Mouse (Mus musculus) CH12.LX (cell line): ENCODE measurements at regions not wholly inside any gene's neighbourhood (a gene's known extent, or its start where the extent isn't known, plus 50 kb on each side); places are given as distances from the start of the nearest gene placed in this dataset.

Source experiments
- DNase-seq: peaks from one replicate; pipeline ENCODE4 v3.0.0-alpha.2; 2013; ENCODE audit errors: extremely low read depth
- H3K27ac ChIP-seq: 2 replicates; pipeline ENCODE4 v1.5.1; 2012; ENCODE audit warnings: low read depth, mild to moderate bottlenecking, control low read depth, moderate library complexity; ENCODE audit not compliant: insufficient read depth
- H3K27me3 ChIP-seq: replicated peaks from 2 replicates; pipeline ENCODE3; 2012; ENCODE audit warnings: inconsistent platforms
- H3K36me3 ChIP-seq, 2 experiments: replicated peaks in 1 of 2; 2 replicates each; pipeline versions ENCODE3 to v1.6.1; 2012; ENCODE audit warnings: inconsistent platforms in 1 of 2, low read length in 1 of 2, mild to moderate bottlenecking in 1 of 2, mixed read lengths in 1 of 2, moderate library complexity in 1 of 2; ENCODE audit not compliant: control insufficient read depth in 1 of 2, insufficient read depth in 1 of 2
- H3K4me1 ChIP-seq, 2 experiments: 2 replicates each; pipeline ENCODE4 v1.6.1; 2012; ENCODE audit warnings: inconsistent platforms in 1 of 2, moderate library complexity in 1 of 2; ENCODE audit not compliant: insufficient read depth in 2 of 2, control insufficient read depth in 1 of 2
- H3K4me2 ChIP-seq: 2 replicates; pipeline ENCODE4 v1.6.1; 2012; ENCODE audit warnings: low read depth, mild to moderate bottlenecking, control low read depth; ENCODE audit not compliant: poor library complexity, insufficient read depth, severe bottlenecking
- H3K4me3 ChIP-seq, 3 experiments: fragments of 150-350 bp in 1 of 3; sonication (generic) in 1 of 3; replicated peaks in 1 of 3; 2 replicates each; pipeline versions ENCODE3 to v1.5.1; 2011 to 2012; ENCODE audit warnings: low read depth in 2 of 3, low read length in 2 of 3, mild to moderate bottlenecking in 2 of 3, moderate library complexity in 2 of 3, control low read depth in 1 of 3, improper control_type of control experiment in 1 of 3, inconsistent platforms in 1 of 3, mixed read lengths in 1 of 3; ENCODE audit not compliant: poor library complexity in 1 of 3
- H3K79me2 ChIP-seq: replicated peaks from 2 replicates; pipeline ENCODE4 v1.6.1; 2012; ENCODE audit warnings: mild to moderate bottlenecking, moderate library complexity; ENCODE audit not compliant: control insufficient read depth, poor library complexity, insufficient read depth, severe bottlenecking; ENCODE audit errors: extremely low read depth
- H3K9ac ChIP-seq: 2 replicates; pipeline ENCODE4 v1.6.1; 2012; ENCODE audit warnings: low read depth, mild to moderate bottlenecking, control low read depth, moderate library complexity; ENCODE audit not compliant: insufficient read depth
- H3K9me3 ChIP-seq: replicated peaks from 2 replicates; pipeline ENCODE3; 2012; ENCODE audit warnings: low read length, inconsistent platforms, mixed read lengths
- BHLHE40 ChIP-seq: IDR thresholded peaks from 2 replicates; pipeline ENCODE4 v1.6.1; 2011; ENCODE audit warnings: mild to moderate bottlenecking, low read depth, low read length, improper control_type of control experiment
- CHD2 ChIP-seq: IDR thresholded peaks from 2 replicates; pipeline ENCODE4 v1.6.1; 2011; ENCODE audit warnings: low read length, improper control_type of control experiment
- CTCF ChIP-seq, 2 experiments: IDR thresholded peaks in 1 of 2; conservative IDR thresholded peaks in 1 of 2; 2 replicates each; pipeline ENCODE4 v1.5.1; 2011 to 2012; ENCODE audit warnings: low read depth in 2 of 2, low read length in 2 of 2, improper control_type of control experiment in 1 of 2, inconsistent platforms in 1 of 2, mild to moderate bottlenecking in 1 of 2, moderate library complexity in 1 of 2
- ELF1 ChIP-seq: IDR thresholded peaks from 2 replicates; pipeline ENCODE4 v1.6.1; 2014; ENCODE audit warnings: low read depth, mild to moderate bottlenecking, inconsistent platforms, low read length, improper control_type of control experiment
- EP300 ChIP-seq: IDR thresholded peaks from 2 replicates; pipeline ENCODE4 v1.6.1; 2011; ENCODE audit warnings: low read length, improper control_type of control experiment
- ETS1 ChIP-seq: conservative IDR thresholded peaks from 2 replicates; pipeline ENCODE4 v1.6.1; 2012; ENCODE audit warnings: low read depth, mild to moderate bottlenecking, inconsistent platforms, low read length, improper control_type of control experiment, moderate library complexity
- HCFC1 ChIP-seq: IDR thresholded peaks from 2 replicates; pipeline ENCODE4 v1.6.1; 2012; ENCODE audit warnings: low read depth, mild to moderate bottlenecking, inconsistent platforms, low read length, improper control_type of control experiment
- IRF4 ChIP-seq: IDR thresholded peaks from 2 replicates; pipeline ENCODE4 v1.6.1; 2014; ENCODE audit warnings: low read depth, mild to moderate bottlenecking, inconsistent platforms, low read length, improper control_type of control experiment
- JUN ChIP-seq: IDR thresholded peaks from 2 replicates; pipeline ENCODE4 v1.6.1; 2011; ENCODE audit warnings: low read depth, mild to moderate bottlenecking, low read length, improper control_type of control experiment, moderate library complexity; ENCODE audit not compliant: insufficient read depth
- KAT2A ChIP-seq: IDR thresholded peaks from 2 replicates; pipeline ENCODE4 v1.6.1; 2012; ENCODE audit warnings: low read length, improper control_type of control experiment, inconsistent platforms; ENCODE audit not compliant: insufficient replicate concordance
- MAFK ChIP-seq: IDR thresholded peaks from 2 replicates; pipeline ENCODE4 v1.6.1; 2011; ENCODE audit warnings: low read length, improper control_type of control experiment; ENCODE audit not compliant: insufficient replicate concordance
- MAX ChIP-seq: IDR thresholded peaks from 2 replicates; pipeline ENCODE4 v1.6.1; 2011; ENCODE audit warnings: low read length, improper control_type of control experiment
- MAZ ChIP-seq: IDR thresholded peaks from 2 replicates; pipeline ENCODE4 v1.6.1; 2012; ENCODE audit warnings: low read depth, mild to moderate bottlenecking, inconsistent platforms, low read length, improper control_type of control experiment, moderate library complexity
- MEF2A ChIP-seq: IDR thresholded peaks from 2 replicates; pipeline ENCODE4 v1.6.1; 2014; ENCODE audit warnings: low read depth, mild to moderate bottlenecking, inconsistent platforms, low read length, improper control_type of control experiment, borderline replicate concordance
- MYC ChIP-seq: IDR thresholded peaks from 2 replicates; pipeline ENCODE4 v1.6.1; 2011; ENCODE audit warnings: low read depth, mild to moderate bottlenecking, improper control_type of control experiment, low read length
- NELFE ChIP-seq: IDR thresholded peaks from 2 replicates; pipeline ENCODE4 v1.6.1; 2011; ENCODE audit warnings: low read depth, low read length, improper control_type of control experiment
- NRF1 ChIP-seq: IDR thresholded peaks from 2 replicates; pipeline ENCODE4 v1.6.1; 2014; ENCODE audit warnings: low read depth, mild to moderate bottlenecking, inconsistent platforms, low read length, improper control_type of control experiment, moderate library complexity
- POLR2AphosphoS2 ChIP-seq: IDR thresholded peaks from 2 replicates; pipeline ENCODE4 v1.6.1; 2011; ENCODE audit warnings: low read depth, low read length, improper control_type of control experiment
- RAD21 ChIP-seq: IDR thresholded peaks from 2 replicates; pipeline ENCODE4 v1.6.1; 2011; ENCODE audit warnings: low read depth, mild to moderate bottlenecking, low read length, improper control_type of control experiment, moderate library complexity
- RCOR1 ChIP-seq: conservative IDR thresholded peaks from 2 replicates; pipeline ENCODE4 v1.6.1; 2012; ENCODE audit warnings: low read depth, mild to moderate bottlenecking, inconsistent platforms, low read length, improper control_type of control experiment
- SIN3A ChIP-seq: IDR thresholded peaks from 2 replicates; pipeline ENCODE4 v1.6.1; 2012; ENCODE audit warnings: low read length, improper control_type of control experiment, inconsistent platforms
- SMC3 ChIP-seq: IDR thresholded peaks from 2 replicates; pipeline ENCODE4 v1.6.1; 2011; ENCODE audit warnings: low read depth, low read length, improper control_type of control experiment
- TCF12 ChIP-seq: IDR thresholded peaks from 2 replicates; pipeline ENCODE4 v1.6.1; 2014; ENCODE audit warnings: low read depth, mild to moderate bottlenecking, inconsistent platforms, low read length, improper control_type of control experiment
- USF2 ChIP-seq: conservative IDR thresholded peaks from 2 replicates; pipeline ENCODE4 v1.6.1; 2011; ENCODE audit warnings: low read depth, low read length, improper control_type of control experiment
- ZKSCAN1 ChIP-seq: IDR thresholded peaks from 2 replicates; pipeline ENCODE4 v1.6.1; 2012; ENCODE audit warnings: low read depth, inconsistent platforms, low read length, improper control_type of control experiment, borderline replicate concordance
- ZMIZ1 ChIP-seq: IDR thresholded peaks from 2 replicates; pipeline ENCODE4 v1.6.1; 2012; ENCODE audit warnings: low read depth, mild to moderate bottlenecking, inconsistent platforms, low read length, improper control_type of control experiment
- dilution Hi-C: fragments of 300-500 bp; cut with MboI; formaldehyde crosslinking; loops from 2 replicates; pipeline ENCODE4 v1.14.3; 2020; ENCODE audit warnings: low sequenced_read_pairs; ENCODE audit not compliant: extremely low pct_unique_long_range_greater_than_20kb, extremely low pct_ligation_motif_present
- in situ Hi-C: fragments of 300-500 bp; cut with MboI; formaldehyde crosslinking; loops from 3 replicates; pipeline ENCODE4 v1.14.3; 2019; ENCODE audit warnings: low sequenced_read_pairs, low pct_ligation_motif_present, low pct_unique_long_range_greater_than_20kb, mixed read lengths

DNA sequence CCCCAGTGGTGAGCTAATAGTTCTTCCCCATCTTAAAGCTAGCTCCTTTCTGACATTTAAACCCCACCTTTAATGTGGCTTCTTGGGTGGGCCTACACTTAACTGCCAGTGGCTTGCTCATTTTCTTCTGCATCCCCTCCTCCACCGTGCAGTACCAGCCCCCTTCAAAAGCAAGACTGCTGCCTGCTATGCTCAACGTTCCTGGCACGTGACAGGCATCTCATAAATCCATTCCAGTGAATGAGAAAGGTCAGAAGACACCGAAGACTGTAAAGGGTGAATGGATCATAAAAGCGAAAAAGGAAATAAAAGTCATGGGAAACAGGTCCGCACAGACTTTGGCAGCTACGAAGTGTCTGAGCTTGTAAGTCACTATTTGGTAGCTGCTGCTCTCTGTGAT is 212.8 kb upstream of the Prok2 start:
- TF ChIP-seq NELFE = no peak
- TF ChIP-seq RCOR1 = no peak
- TF ChIP-seq ZKSCAN1 = no peak
- no peak for TF ChIP-seq SIN3A
- no peak for TF ChIP-seq ZMIZ1
- TF ChIP-seq BHLHE40 = no peak
- TF ChIP-seq SMC3 = no peak
- no peak for TF ChIP-seq TCF12
- TF ChIP-seq HCFC1 = no peak
- no peak for TF ChIP-seq ELF1
- TF ChIP-seq CHD2 = no peak
- TF ChIP-seq MAZ = no peak
- no peak for TF ChIP-seq ETS1
- no peak for TF ChIP-seq MAFK
- no peak for TF ChIP-seq KAT2A
- H3K79me2 ChIP-seq = no peaks in the 10 kb centered on the region
- no peak overlapping the region for H3K4me3 ChIP-seq
- in situ Hi-C loops (no loop called here), dilution Hi-C loops (no loop called here)
- H3K9me3 ChIP-seq = no peaks in the 10 kb centered on the region
- no peaks in the 10 kb centered on the region for H3K27me3 ChIP-seq
- H3K36me3 ChIP-seq = no peaks in the 10 kb centered on the region
- H3K27ac ChIP-seq = no peak overlapping the region
- peaks cover 0 to 6% of the 10 kb centered on the region in 2 experiments; a peak in 2 of 4 replicates for H3K4me1 ChIP-seq
- H3K4me2 ChIP-seq = no peak overlapping the region
- H3K9ac ChIP-seq = no peak overlapping the region
- DNase-seq = no peak

DNA sequence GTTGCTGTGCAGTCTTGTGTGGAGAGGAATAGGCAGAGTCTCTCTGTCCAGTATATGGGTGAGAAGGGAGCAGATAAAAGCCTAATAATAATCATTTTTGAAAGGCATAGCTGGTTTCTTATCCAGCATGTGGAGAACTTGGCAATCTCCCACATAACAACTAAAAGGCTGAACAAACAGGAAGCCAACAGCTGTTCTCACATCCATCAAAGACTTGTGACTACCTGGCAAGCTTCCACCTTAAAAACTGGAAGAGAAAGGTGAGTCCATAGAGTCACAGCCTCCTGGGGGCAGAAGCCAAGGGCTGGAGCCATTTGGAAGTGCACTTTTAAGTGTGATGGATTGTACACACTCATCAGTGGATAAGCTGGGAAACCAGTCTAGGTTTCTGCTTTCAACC is 210.5 kb upstream of the Prok2 start:
- in situ Hi-C loops = no loop called here
- no peaks in the 10 kb centered on the region for H3K79me2 ChIP-seq
- no peaks in the 10 kb centered on the region for H3K9me3 ChIP-seq
- DNase-seq = no peak
- peaks cover 8 to 28% of the 10 kb centered on the region in 2 experiments for H3K4me1 ChIP-seq
- H3K27me3 ChIP-seq = no peaks in the 10 kb centered on the region
- dilution Hi-C loops = no loop called here
- H3K9ac ChIP-seq = no peak overlapping the region
- no peak overlapping the region for H3K27ac ChIP-seq
- TF ChIP-seq ZMIZ1 (no peak), MYC (no peak), RAD21 (no peak), RCOR1 (no peak), MEF2A (no peak), ZKSCAN1 (no peak), NRF1 (no peak), POLR2AphosphoS2 (no peak), CTCF (conservative IDR thresholded peaks at IDR 0.05 in 1 of 2, IDR thresholded peaks at IDR 0.05 in 1 of 2; ENCODE audit: low read depth in 2 of 2, low read length in 2 of 2) (no peak), HCFC1 (no peak), USF2 (no peak), ELF1 (no peak), JUN (no peak), MAX (no peak), SMC3 (no peak), EP300 (no peak), IRF4 (no peak)
- no peak overlapping the region for H3K4me2 ChIP-seq
- no peak overlapping the region for H3K4me3 ChIP-seq
- H3K36me3 ChIP-seq = no peaks in the 10 kb centered on the region
